Mouse (Mus musculus): Measurements from ENCODE around the gene Pim3.
A peak's percentile ranks its signal among the peaks of the same experiment; 100 is the strongest.

Gene Pim3

GRCm38 (mm10) chr15:88881253-88882044, 19.5 kb downstream of the Pim3 start:
- no peak for DNase-seq (ENCODE audit: low spot score in 2 of 2)

GRCm38 (mm10) chr15:88882851-88883250, 20.9 kb downstream of the Pim3 start:
- DNase-seq (ENCODE audit: low spot score in 2 of 2) = no peak

DNA sequence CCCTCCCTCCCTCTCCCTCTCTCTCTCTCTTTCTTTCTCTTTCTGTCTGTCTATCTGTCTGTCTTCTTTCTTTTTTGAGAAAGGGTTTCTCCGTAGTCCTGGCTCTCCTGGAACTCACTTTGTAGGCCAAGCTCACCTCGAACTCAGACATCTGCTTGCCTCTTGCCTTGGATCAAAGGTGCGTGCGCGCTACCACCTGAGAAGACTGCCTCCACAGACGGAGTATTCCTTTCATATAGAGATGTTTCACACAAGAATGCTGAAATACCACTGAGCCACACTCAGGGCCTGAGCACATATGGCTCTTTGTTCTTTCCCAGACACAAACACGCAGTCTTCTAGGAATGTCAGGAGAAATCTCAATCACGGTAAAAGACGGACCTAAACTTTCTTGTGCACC, 21.4 kb downstream of the Pim3 start:
- no peak for DNase-seq (ENCODE audit: low spot score in 2 of 2)

DNA sequence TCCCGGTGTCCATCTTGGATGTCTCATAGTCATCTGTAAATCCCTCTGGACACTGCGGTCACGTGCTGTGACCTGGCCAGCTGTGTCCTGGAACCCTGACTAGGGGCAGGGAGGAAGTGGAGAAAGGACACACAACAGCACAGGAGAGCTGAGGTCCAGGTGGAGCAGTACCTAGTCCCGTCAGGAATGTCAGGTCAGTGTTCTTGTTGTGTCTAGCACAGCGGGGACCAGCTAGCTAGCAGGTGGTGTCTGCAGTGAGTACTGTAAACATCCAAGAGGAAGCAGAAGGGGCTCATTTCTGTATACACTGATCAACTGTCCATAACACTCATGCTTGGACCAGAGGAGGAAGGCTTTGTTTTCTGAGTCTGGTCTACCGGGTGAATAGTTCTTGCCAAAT, 23.4 kb downstream of the Pim3 start:
- no peak for DNase-seq (ENCODE audit: low spot score in 2 of 2)

- DNase-seq (ENCODE audit: low spot score in 2 of 2) = no peak
These were observed 27.0 kb downstream of the Pim3 start for GRCm38 (mm10) chr15:88889032-88889431.

DNA sequence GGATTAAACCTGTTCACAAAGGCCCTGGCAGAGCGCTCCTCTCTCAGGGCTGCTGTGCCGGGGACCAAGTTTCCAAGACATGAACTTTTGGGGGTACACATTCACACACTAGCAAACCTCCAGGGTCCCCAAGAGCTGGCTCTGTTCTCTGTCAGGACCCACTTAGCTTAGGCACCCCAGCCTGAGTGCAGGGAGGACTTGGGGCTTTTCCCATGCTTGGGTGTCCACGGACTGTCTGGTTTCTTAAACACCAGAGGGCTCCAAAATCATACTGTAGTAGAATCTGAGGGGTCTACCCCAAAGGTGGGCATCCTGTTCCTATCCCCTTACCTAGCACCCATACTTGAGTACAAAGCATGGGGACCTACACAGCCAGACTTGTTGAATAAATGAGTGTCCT, 28.0 kb downstream of the Pim3 start:
- DNase-seq (ENCODE audit: low spot score in 2 of 2) = no peak

DNA sequence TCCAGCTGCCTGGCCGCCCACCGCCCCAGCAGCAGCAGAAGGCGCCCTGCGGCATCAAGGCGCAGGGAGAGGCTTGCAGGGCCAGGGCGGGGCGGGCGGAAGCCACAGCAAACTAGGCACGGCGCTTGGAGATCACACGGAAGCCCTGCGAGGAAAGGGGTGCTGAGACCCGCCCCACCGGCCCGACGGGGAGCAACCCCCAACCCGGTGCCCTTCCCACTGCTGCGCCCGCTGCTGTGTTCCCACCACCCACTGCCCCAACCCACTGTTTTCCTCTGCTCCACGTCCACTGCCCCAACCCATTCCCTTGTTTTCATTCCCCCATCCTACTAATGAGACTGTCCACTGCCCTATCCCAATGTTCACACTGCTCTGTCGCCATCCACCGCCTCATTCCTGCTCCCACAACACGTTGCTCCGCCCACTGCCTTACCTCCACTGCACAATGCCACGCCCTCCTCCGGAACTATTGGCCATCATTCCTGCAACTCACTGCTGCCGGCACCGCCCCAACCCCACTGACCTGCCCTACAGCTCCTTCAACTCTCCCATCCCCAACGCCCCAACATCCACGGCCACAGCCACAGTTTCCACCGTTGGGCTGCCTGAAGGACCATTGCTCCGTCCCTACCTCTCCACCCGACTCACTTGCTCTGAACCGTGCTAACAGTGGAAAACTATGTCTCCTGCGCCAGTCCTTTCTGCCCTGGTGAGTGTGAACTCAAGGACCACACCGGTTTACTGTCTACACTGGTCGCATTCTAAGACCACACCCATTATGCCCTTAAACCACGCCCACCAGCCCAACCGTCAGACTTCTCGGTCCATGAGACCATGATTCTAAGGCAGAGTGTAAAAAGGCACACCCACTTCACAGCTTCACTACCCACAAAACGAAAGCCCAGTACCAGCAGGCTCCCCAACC, 29.0 kb downstream of the Pim3 start:
- DNase-seq (ENCODE audit: low spot score in 2 of 2) = peak; percentile 39 to 65

GRCm38 (mm10) chr15:88891676-88892040, 29.7 kb downstream of the Pim3 start:
- no peak for DNase-seq (ENCODE audit: low spot score in 2 of 2)

DNA sequence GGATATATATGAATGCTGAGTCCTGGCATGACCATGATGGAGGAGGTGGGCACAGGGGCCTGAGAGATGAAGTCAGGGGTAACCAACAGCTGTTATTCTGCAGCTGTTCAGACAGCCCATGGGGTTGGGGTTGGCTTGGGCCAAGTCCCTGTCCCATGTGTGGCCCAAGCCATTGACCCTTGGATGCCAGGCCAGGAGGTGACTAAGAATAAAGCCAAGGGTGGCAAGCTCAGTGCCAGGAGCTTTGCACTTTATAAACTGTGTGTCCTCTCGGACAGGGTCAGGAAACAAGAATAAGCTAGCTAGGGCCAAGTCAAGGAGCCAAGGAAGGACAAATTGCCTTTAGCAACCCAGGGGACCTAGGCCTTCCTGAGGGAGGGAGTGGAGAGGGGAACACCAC, 30.3 kb downstream of the Pim3 start:
- no peak for DNase-seq (ENCODE audit: low spot score in 2 of 2)

DNA sequence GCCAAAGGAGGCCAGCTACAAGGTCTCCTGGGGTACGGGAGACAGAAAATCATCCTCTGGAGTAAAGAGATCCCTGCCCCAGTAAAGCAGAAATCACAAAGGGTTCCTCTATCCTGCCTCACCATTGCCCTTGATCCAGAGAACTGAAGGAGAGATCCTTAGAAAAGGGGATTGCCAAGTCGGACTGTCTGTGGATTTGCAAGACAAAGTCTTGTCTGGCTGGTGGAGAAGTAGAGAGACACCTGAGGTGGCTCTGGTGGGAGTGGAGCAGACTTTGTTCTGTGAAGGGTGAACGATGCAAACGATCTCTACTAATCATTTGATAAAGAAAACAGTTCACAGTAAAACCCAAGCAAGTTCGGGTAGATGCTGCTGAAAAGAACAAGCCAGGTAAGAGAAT, 30.9 kb downstream of the Pim3 start:
- DNase-seq (ENCODE audit: low spot score in 2 of 2) = no peak

DNA sequence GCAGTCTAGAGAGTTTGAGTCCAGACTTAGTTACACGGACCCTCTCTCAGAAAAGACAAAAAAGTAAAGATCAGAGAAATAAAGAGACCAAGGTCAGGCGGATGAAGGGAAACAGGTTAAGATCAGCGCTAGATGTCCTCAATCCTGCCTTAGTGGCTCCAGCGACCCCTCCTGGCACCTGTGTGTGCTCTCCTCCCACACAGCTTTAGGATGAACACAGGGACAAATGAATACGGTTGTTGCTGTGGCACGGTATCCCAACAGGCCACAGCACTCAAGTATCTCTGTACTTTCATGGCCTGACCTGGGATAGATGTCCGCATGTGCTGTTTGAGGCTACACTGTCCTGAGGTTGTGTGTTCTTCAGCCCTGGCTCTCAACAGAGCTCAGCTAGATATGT, 33.1 kb downstream of the Pim3 start:
- no peak for DNase-seq (ENCODE audit: low spot score in 2 of 2)

DNA sequence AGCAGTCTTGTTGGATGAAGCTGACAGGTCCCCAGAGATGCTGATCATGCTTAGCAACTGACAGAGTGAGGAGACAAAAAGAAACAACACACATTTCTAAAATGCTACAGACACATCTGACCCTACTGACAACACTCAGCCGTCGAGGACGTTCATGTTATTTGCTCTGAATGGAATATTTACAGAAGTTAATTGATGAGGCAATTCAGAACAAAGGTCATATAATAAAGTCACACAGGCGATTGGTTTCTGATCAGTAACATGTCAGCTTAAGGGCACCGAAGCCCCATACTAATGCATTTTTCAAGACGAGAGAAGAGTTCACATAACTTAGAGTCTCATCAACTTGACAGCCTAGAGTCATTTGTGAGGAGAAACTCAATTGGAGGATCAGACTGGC, 33.9 kb downstream of the Pim3 start:
- DNase-seq (ENCODE audit: low spot score in 2 of 2) = no peak

GRCm38 (mm10) chr15:88896341-88896980, 34.5 kb downstream of the Pim3 start:
- DNase-seq (ENCODE audit: low spot score in 2 of 2) = no peak

DNA sequence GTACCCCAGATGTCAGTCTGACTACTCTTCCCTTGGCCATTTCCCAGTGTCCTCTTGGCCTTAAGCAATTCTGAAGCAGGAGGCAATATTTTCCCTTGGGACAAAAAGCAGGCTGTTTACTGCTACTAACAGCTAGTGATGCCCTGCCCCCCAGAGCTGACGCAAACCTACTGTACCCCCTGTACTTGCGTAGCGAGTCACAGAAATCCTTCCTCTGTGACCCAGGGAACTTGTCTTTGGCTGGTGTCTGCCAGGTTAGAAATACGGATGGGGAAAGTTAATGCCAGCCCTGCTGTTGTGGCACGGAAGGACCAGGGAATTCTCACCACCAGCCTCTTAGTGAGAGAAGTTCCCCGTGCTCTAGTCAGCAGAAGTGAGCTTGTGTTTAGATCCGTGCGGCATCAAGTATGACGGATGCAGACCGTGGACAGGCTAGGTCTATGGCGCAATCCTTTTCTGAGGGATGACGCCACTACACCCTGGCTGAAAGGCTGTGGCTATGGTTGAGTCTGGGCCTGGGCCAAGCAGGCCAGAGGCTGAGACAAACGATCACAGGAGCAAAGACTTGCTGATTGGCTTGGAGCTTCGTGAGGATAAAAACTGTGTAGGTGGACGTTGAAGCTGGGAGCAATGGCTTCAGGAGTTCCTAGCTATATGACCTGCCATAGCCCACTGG, 40.4 kb downstream of the Pim3 start:
- no peak for DNase-seq (ENCODE audit: low spot score in 2 of 2)

DNA sequence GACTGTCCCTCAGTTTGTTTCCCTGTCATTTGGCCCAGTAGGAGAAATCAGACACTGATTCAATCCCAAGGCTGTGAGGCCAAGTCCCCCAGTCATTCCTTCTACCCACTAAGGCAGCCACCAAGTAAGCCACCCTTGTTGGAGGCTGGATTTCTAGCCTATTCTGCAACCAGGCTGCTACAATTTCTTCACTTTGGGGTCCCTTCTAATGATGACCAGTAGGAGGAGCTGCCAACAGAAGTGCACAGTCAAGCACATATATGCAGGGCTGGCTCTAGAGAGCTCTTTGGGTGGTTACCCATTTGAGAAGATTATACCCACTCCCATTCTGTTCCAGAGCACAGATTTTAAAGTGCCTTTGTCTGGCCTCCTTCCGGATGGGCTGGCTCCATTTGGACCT, 41.1 kb downstream of the Pim3 start:
- DNase-seq (ENCODE audit: low spot score in 2 of 2) = no peak

DNA sequence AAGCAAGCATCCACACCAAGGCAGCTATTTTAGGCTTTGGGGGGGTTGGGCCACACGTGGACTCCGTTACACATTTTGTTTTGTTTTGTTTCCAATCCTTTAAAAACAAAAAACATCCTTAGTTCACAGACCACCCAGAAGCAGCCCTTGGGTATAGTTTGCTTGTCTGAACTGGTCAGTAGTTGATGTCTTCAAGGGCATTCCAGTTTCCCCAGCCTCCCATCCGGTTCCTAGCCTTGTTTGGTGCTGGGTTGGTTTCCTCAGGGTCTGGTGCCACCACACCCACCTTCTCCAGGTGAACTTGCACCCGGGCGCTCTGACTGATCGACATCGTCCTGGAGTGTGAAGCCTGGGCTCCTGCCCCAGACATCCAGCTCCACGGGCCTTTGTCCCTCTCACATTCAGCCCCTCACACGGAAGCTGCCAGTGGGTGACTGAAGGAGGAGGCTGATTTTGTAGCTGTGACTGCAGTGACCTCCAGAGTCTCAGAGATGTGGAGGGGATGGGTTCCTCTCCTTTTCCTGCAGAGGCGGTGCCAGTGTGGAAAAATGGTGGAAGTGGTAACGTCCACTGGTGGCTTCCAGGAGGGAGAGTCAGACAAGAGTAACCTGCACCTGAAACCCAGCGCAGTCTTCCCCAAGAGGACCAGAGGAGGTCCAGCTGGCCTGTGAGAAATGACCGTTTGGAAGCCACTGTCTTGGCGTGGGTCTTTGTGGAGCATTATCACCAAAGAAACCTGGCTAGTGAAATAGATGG, 42.2 kb downstream of the Pim3 start:
- DNase-seq (ENCODE audit: low spot score in 2 of 2) = no peak

- no peak for DNase-seq (ENCODE audit: low spot score in 2 of 2)
These were observed 44.4 kb downstream of the Pim3 start for GRCm38 (mm10) chr15:88906347-88906746.

GRCm38 (mm10) chr15:88915046-88915445, 53.1 kb downstream of the Pim3 start:
- no peak for DNase-seq (ENCODE audit: low spot score in 2 of 2)
